Mouse (Mus musculus) G1E (cell line): ENCODE data around the gene Dcp1b.

ENCODE experiments used
- CTCF ChIP-seq: IDR thresholded peaks from 2 replicates; pipeline ENCODE4 v1.5.1; 2012; ENCODE audit warnings: low read depth, low read length, inconsistent platforms, mixed read lengths
- GATA1 ChIP-seq: IDR thresholded peaks from 2 replicates; pipeline ENCODE4 v1.6.1; 2012; ENCODE audit warnings: borderline replicate concordance, low read length, inconsistent platforms, mixed read lengths
- GATA2 ChIP-seq: IDR thresholded peaks from 2 replicates; pipeline ENCODE4 v1.6.1; 2012; ENCODE audit warnings: low read depth, low read length, inconsistent platforms, borderline replicate concordance
- POLR2AphosphoS5 ChIP-seq: IDR thresholded peaks from 2 replicates; pipeline ENCODE4 v1.6.1; 2012; ENCODE audit warnings: low read depth, low read length, inconsistent platforms; ENCODE audit not compliant: insufficient replicate concordance
- TAL1 ChIP-seq: conservative IDR thresholded peaks from 2 replicates; pipeline ENCODE4 v1.6.1; 2012; ENCODE audit warnings: low read depth, low read length, inconsistent platforms, mixed read lengths

DNA sequence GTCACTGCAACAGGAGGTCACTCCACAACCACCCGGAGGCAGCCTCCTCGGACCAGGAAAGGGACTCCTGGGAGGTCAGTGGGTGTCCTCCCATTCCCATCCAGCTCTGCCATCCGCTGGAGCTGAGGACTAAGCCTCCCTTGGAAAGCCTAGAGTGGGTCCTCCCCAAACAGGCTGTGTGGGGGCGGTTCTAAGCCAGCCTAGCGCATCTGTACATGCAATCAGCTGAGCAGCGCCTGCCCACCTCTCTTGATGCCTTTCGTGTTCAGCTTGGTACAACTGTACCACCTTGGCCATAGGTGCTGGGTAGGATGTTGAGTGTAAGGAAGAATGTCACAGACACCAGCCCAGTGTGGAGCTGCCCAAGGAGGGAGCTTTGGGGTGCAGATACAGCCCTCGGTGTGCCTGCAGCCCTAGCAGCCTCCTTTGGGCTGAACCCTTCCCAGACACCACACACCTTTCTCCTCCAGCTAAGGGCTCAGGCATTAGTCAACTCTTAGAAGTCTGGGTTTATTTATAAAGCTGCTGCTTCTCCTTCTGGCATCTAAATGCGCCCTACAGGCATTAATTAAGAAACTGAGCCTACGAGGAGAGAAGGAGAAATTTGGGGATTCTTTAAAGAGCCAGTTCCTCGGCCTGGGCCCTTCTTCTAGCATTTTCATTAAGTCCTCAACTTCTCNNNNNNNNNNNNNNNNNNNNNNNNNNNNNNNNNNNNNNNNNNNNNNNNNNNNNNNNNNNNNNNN lies 54.0 kb downstream of the Dcp1b start:
- TF ChIP-seq CTCF (no peak), TAL1 (no peak), POLR2AphosphoS5 (no peak), GATA1 (no peak), GATA2 (no peak)
